Mouse (Mus musculus): Measurements from ENCODE around the gene Tbx3.

Tbx3 gene

DNA sequence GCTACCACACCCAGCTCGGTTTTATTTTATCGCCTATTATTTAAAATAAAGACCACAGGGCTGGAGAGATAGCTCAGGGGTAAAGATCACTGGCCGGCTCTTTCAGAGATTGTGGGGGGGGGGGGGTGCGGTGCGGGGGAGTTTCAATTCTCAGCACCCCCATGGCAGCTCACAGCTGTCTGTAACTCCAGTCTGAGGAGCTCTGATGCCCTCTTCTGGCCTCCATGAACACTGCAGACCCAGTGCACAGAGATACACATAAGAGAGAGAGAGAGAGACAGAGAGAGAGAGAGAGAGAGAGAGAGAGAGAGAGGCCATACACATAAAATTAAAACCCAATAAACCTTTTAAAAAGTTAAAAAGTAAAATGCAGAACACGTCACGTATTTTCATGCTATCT is 34.4 kb downstream of the Tbx3 start:
- peak; percentile 69 for DNase-seq (ENCODE audit: low read depth, low spot score)

DNA sequence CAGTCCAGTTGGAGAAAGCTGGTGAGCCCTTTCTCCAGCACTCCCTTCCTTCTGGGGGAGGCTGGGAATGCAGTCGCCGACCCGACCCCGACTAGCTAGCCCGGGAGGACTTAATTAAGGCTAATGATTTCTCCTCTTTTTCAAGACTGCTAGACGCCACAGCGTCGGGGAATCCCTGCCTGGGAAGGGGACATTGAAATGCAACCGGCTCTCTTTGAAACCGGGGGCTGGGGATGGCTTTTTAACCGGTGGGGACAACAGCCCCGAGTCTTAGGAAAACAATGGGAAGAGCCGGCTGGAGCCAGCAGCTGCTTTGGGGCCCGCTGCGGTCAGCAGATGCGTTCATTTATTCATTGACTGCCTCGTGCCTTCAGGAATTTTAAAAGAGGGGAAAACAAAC is 36.0 kb downstream of the Tbx3 start:
- DNase-seq (ENCODE audit: low read depth, low spot score): peak; percentile 53

DNA sequence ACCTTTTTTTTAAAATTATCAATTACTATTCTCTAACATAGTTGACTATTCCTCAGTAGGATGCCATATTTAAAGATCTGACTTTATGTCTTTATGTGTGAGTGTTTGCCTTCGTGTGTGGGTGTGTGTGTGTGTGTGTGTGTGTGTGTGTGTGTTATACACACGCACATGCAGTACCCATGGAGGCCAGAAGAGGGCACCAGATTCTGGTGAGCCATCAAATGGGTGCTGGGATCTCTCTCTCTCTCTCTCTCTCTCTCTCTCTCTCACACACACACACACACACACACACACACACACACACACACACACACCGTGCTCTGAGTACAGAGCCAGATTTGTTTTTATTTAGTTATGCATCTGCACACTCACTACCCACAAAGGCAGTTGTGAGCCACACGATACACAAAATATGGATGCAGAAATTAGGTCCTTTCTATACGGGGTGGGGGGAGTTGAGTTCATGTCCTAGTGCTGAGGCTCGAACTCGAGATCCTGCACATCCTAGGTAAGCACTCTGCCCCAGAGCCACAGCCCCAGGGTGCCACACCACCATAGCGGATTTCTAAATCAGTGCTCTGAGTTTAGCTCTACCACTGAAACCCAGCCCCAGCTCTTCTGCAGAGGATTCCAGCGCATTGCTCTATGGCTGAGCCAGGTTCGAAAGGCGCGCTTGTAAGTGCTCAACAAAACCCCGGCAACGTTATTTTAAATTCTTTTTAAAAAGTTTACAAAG is 38.5 kb downstream of the Tbx3 start:
- peak; percentile 78 for DNase-seq (ENCODE audit: low read depth, low spot score)

DNA sequence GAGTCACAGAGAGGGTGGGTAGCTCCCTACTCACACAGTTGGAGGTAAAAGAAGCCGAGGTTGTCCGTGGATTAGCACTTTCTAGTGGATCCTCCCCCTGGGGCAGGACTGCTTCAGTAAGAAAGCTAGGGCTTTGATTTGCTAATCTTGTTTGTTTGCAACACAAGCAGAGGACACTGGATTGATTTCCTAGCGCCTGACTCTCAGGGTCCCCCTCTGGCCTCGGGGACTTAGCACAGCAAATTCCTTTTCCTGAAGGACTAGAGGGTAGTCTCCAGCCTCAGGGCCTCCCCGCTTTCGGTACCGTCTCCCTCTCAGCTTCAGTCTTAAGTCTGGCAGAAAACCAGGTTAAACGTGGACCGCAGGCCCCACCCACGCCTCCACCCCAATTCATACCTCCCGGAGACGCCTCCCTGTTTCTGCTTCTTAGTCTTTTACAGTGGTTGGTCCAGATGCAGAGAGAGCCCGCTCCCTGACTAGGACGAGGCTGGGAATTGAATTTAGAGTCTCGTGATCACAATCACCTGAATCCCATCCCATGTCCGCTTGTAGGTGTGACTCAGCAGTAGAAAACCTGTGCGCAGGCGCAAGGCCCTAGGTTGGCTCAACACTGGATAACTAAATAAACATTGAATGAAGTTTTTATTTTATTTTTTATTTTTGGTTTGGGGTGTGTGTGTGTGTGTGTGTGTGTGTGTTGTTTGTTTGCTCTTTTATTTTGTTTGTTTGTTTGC is 39.5 kb downstream of the Tbx3 start:
- DNase-seq (ENCODE audit: low read depth, low spot score): peak; percentile 97

DNA sequence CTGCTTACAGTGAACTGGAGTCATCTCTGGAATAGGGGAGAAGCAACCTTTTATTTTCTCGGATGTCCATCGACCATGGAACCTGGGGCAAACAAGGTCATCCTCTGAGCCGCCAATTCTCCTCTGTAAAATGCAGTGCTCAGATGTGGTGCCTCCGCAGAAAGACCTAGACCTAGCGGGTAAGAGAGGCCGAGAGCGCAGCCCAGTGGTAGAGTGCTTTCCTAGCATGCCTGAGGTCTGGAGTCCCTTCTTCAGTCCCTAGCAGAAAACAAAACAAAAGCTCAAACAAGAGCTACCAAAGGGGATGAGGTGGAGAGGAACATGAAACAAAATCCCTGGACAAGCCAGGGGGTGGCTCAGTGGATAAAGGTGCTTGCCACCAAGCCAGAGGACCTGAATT is 40.3 kb downstream of the Tbx3 start:
- DNase-seq (ENCODE audit: low read depth, low spot score): peak; percentile 94

DNA sequence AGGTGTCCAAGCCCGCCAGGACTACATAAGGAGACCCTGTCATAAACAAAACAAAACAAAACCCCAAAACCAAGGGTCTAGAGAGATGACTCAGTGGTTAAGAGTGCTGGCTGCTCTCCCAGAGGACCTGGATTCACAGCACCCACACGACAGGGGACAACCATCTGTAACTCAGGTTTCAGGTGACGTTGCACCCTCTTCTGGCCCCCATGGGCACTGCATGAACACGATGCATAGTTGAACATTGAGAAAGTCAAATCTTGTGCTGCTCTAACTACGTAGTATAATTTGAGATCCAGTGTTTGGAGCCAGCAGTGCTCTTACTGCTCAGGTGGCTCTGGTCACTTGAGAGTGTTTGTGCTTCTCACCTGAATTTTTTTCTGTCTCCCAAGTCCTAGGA is 41.2 kb downstream of the Tbx3 start:
- DNase-seq (ENCODE audit: low read depth, low spot score): peak; percentile 54

DNA sequence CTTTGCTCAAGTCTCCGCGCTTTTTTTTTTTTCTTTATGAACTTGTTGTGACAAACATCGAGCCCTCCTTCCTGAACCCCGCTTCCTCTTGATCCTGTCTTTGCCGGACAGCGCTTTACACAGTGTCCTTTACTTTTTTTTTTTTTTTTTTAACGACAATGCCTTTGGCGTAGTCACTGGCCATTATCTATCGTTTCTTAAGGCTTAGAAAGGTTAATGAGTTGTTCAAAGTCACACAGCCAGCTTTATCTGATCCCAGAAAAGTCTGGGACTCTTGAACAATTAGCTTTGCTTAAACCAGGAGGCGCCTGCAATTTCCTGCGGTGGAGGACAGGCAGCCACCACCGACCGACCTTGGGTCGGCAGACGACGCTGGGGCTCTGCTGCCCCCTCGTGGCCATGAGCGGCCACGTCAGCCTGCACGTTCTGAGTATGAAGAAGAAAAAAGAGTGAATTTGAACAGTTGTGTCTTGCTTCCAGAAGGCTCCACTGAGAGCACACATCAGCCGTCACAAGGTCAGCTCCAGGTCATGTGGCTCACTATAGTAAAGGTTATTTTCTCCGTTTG is 42.3 kb downstream of the Tbx3 start:
- DNase-seq (ENCODE audit: low read depth, low spot score): peak; percentile 92

DNA sequence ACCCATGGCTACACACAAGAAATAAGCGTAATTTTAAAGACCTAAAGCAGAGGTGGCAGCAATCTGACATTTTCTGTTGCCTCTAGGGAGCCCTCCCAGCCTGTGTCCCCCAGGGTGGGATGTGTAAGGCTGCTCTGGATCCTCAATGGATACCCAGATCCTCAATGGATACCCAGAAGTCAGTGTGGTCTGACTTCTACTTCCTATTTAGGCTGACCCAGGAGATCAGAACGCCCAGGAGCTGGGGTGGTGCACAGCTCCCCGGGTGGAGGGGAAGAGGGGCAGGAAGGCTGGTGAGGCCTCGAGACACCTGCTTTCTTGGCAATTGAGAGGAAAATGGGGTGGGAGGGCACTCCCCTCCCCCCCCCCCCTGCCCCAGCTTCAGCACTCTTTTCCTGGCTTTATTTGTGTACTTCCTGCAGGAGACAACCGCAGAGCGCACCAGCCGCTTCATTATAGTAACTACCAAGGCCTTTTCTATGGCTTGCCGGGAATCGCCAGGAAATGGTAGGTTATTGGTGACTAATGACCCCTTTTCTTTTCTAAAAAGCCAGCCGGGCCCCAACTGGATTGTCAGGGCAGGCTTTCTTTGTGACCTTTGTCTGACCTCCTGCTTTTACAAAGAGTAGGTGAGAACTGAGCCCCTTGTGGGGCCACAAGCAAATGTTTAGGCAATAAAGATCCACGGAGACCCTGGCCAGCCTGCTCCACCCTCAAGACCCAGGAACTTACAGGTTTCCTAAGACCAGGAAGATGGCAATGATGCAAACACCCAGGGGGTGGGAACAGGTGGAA is 50.2 kb downstream of the Tbx3 start:
- peak; percentile 90 for DNase-seq (ENCODE audit: low read depth, low spot score)

DNA sequence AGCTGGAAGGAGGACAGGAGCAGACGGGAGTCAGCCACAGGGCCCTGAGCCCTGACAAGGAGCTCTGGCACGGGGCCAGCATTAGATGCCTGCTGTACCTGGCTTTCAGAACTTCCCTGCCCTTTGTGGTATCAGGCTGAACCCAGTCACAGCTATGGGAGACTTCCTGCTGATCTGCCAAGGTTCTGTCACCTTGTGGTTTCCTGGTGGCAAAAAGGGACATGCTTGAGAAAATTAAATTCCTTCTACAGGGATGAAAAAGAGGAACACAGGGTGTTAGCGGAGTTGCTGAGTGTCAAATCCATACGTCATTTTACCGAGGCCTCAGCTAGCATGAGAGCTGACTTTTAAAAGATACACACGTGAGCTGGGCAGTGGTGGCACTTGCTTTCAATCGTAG is 62.5 kb downstream of the Tbx3 start:
- no peak for DNase-seq (ENCODE audit: low read depth, low spot score)
